Mouse (Mus musculus) embryonic facial prominence, embryonic 11.5 days (tissue): Measurements from ENCODE around the gene Lcn2. TPM values are rescaled to one million over a fixed set of nuclear protein-coding genes. Genes with fewer than 3 reads are reported as not detected.

ENCODE experiments used
- ATAC-seq: fragments of 200-750 bp; cut with Nextera tagmentation; replicated peaks from 2 replicates; pipeline ENCODE4 v1.8.0; 2017; ENCODE audit warnings: low read depth; ENCODE audit not compliant: insufficient number of reproducible peaks, low FRiP score, low TSS enrichment
- DNase-seq: peaks from one replicate; pipeline ENCODE4 v3.0.0-alpha.2; 2015; ENCODE audit warnings: low spot score
- H3K27ac ChIP-seq: fragments of 300-500 bp; sonication (generic); replicated peaks from 2 replicates; pipeline ENCODE4 v1.5.1; 2014; ENCODE audit warnings: mild to moderate bottlenecking, low read depth, low read length, control low read depth
- H3K27me3 ChIP-seq: fragments of 300-500 bp; sonication (generic); 2 replicates; pipeline ENCODE4 v1.6.1; 2014; ENCODE audit warnings: mild to moderate bottlenecking, low read length, moderate library complexity, mixed read lengths; ENCODE audit not compliant: control insufficient read depth, insufficient read depth
- H3K36me3 ChIP-seq: fragments of 300-500 bp; sonication (generic); replicated peaks from 2 replicates; pipeline ENCODE4 v1.6.1; 2014; ENCODE audit warnings: low read depth, mild to moderate bottlenecking, low read length, moderate library complexity, mixed read lengths; ENCODE audit not compliant: control insufficient read depth, insufficient read depth
- H3K4me1 ChIP-seq: fragments of 300-500 bp; sonication (generic); 2 replicates; pipeline ENCODE4 v1.6.1; 2014; ENCODE audit warnings: low read length, mixed read lengths; ENCODE audit not compliant: control insufficient read depth, insufficient read depth
- H3K4me2 ChIP-seq: fragments of 300-500 bp; sonication (generic); 2 replicates; pipeline ENCODE4 v1.6.1; 2014; ENCODE audit warnings: low read depth, mild to moderate bottlenecking, control low read depth, low read length, moderate library complexity
- H3K4me3 ChIP-seq: fragments of 300-500 bp; sonication (generic); 2 replicates; pipeline ENCODE4 v1.5.1; 2014; ENCODE audit warnings: low read depth, low read length, control low read depth
- H3K9ac ChIP-seq: fragments of 300-500 bp; sonication (generic); replicated peaks from 2 replicates; pipeline ENCODE4 v1.6.1; 2014; ENCODE audit warnings: mild to moderate bottlenecking, control low read depth, low read length
- H3K9me3 ChIP-seq: fragments of 300-500 bp; sonication (generic); replicated peaks from 2 replicates; pipeline ENCODE4 v1.6.1; 2016; ENCODE audit warnings: mild to moderate bottlenecking, low read length, inconsistent platforms, mixed read lengths; ENCODE audit not compliant: control insufficient read depth
- WGBS: fragments of 180-500 bp; shearing (Covaris S2); extraction: QIAGEN DNeasy Blood & Tissue Kit; methylation state at CpG from one replicate; pipeline ENCODE4 v1.1.7; 2014; 5-methylcytosine and 5-hydroxymethylcytosine counted together
- polyA plus RNA-seq: library from polyadenylated mRNA; unstranded; fragments of >200 nt; fragmentation: Nextera tagmentation; extraction: Ambion mirVana; gene quantifications from 2 replicates; pipeline ENCODE4 v1.2.1, GENCODE M21; 2014

The Lcn2 gene
- polyA plus RNA-seq, 1 experiment from 2014 or later: 1.2 TPM

DNA sequence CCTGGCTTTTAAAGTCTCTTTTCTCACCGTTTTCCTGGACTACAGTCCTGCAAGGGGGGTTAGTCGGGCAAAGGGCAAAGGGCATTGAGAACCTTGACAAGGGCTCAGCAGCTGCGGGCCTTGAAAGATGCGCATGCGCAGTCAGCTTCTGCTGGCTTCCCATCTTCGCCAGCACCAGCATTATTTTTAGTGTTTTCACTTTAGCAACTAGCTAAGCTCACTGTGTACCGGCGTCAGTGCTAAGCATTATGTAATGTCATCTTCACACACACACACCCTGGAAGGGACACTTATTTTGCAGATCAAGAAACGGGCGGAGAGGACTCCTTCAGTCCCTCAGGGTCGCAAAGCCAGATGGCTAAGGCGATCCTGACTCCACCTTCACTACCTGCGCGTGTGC, 27.3 kb downstream of the Lcn2 start:
- no peak overlapping the region for H3K9ac ChIP-seq
- 2% methylated on average over 14 of the region's 14 CpGs for WGBS

DNA sequence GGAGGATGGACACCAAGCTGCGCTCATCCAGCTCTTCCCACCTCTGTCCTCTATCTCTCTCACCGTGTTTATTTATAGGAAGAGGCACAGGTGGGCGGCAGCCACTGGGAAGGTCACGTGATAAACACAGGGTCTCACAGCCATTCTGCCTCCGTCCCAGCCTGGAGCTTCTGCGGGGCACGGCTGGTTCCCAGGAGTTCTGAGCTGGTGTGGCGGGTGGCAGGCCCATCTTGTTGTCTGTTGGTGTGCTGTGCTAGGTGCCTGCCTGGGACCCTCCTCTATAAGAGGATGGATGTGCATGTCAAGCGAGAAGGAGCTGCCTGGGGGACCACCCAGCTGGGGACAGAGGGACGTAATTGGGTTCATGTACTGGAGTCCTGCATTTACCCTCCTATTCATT, 29.7 kb downstream of the Lcn2 start:
- no peak overlapping the region for H3K4me3 ChIP-seq
- H3K4me1 ChIP-seq: no peaks in the 10 kb centered on the region
- 70% methylated on average over 10 of the region's 10 CpGs for WGBS
- H3K9ac ChIP-seq: no peak overlapping the region
- H3K27ac ChIP-seq: no peak overlapping the region
- no peak for DNase-seq
- no peaks in the 10 kb centered on the region for H3K36me3 ChIP-seq
- H3K27me3 ChIP-seq: no peaks in the 10 kb centered on the region
- ATAC-seq: no peak
- no peak overlapping the region for H3K4me2 ChIP-seq
- H3K9me3 ChIP-seq: no peaks in the 10 kb centered on the region

More for the DNA sequence above, 27.3 kb downstream of the Lcn2 start:
- H3K27me3 ChIP-seq: no peaks in the 10 kb centered on the region
- ATAC-seq (no peak), DNase-seq (peak; percentile 81)
- no peak overlapping the region for H3K27ac ChIP-seq
- H3K4me3 ChIP-seq: peak overlapping the region; percentile 24
- H3K4me1 ChIP-seq: peaks cover 3% of the 10 kb centered on the region
- peak overlapping the region; percentile 61 for H3K4me2 ChIP-seq
- no peaks in the 10 kb centered on the region for H3K36me3 ChIP-seq
- no peaks in the 10 kb centered on the region for H3K9me3 ChIP-seq

DNA sequence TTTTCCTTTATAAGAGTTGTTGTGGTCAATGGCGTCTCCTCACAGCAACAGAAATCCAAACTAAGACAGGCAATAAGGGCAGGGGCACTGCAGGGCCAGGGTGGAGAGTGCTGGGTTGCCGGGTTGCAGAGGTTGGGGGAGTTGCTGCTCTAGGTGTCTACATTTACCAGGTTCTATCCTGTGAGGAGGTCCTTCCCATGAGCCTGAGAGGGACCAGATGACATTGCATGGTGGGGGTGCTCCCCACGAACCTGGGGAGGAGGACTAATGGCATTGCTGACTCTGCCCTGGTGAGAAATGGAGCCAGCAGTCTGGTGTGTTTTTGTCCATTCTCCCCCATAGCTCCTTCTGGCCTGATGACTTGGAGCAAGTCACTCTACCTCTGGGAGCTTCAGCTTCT, 30.3 kb downstream of the Lcn2 start:
- no peaks in the 10 kb centered on the region for H3K9me3 ChIP-seq
- H3K4me1 ChIP-seq: no peaks in the 10 kb centered on the region
- 73% methylated on average over 3 of the region's 3 CpGs for WGBS

DNA sequence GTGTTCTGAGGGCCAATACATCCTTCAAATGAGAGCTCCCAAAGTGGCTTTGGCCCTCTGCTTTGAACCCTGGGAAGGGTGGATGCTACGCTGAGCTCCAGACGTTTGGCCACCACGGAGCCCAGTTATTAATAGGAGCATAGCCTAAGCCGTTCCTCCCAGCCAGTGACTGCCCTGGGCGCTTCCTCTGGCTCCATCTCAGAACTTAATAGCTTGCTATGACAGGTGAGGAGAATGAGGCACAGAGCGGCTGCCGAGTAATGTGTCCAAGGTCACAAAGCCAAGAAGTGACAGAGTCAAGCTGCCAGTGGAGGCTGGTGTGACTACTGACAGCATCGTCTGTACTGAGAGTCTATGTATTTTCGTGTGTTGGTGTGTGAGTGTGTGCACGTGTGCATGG, 31.8 kb downstream of the Lcn2 start:
- 65% methylated on average over 10 of the region's 10 CpGs for WGBS
- Histone ChIP-seq H3K27ac (no peak overlapping the region), H3K36me3 (no peaks in the 10 kb centered on the region), H3K4me1 (peaks cover 5% of the 10 kb centered on the region; the same call in 1 of the 2 replicates), H3K9ac (no peak overlapping the region), H3K4me2 (no peak overlapping the region), H3K4me3 (no peak overlapping the region), H3K9me3 (no peaks in the 10 kb centered on the region), H3K27me3 (no peaks in the 10 kb centered on the region)
- no peak for ATAC-seq
- no peak for DNase-seq

More for the DNA sequence above, 30.3 kb downstream of the Lcn2 start:
- ATAC-seq: no peak
- Histone ChIP-seq H3K4me2 (no peak overlapping the region), H3K4me3 (no peak overlapping the region), H3K36me3 (no peaks in the 10 kb centered on the region), H3K27me3 (no peaks in the 10 kb centered on the region), H3K27ac (no peak overlapping the region), H3K9ac (no peak overlapping the region)
- DNase-seq: no peak

DNA sequence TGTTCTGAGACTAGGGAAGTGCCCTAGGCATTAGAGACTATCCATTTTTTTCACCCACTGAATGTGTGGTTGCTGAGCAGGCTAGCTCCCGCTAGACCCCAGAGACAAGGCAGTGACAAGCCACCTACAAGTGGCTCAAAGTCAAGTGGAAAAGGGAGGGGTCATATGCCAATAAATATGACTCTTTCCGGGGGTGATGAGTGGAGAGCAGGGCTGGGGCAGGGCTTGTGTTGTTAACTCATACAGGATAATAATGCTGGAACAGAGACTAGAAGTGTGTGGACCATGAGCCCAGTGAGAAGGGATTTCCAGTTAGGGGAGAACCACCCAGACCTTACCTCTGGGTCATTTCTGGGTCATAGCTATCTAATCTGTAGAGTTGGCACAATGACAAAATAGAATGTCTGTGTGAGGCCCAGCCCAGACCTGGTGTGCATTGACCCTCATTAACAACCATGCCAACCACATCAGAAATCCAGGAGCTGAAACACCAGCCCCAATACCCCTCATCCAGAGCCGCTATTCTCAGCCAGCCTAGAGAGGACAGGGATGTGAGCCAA, 33.6 kb downstream of the Lcn2 start:
- DNase-seq (no peak), ATAC-seq (no peak)
- H3K4me1 ChIP-seq: peaks cover 10% of the 10 kb centered on the region

DNA sequence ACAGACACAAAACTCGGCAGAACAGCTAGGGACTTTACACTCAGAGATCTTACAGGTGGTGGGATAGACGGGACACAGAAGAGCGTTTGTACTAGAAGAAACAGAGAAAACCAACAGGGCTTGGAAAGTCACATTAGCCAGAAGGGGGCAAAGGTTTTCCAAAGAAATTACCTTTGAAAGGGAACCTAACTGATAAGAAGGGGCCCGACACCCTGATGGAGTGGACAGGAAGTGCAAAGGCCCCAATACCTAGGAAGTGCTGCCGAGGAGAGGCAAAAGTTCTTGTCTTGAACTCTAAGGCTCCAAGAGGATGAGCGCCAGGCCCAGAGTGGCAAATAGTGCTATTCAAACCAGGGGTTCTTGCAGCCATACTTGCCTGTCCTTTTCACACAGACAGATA, 34.2 kb downstream of the Lcn2 start:
- no peak overlapping the region for H3K4me2 ChIP-seq
- H3K36me3 ChIP-seq: no peaks in the 10 kb centered on the region
- no peaks in the 10 kb centered on the region for H3K9me3 ChIP-seq
- WGBS: 60% methylated on average over 6 of the region's 6 CpGs
- no peak overlapping the region for H3K27ac ChIP-seq
- ATAC-seq (no peak), DNase-seq (no peak)
- peaks cover 10% of the 10 kb centered on the region for H3K4me1 ChIP-seq
- H3K4me3 ChIP-seq: no peak overlapping the region
- H3K27me3 ChIP-seq: no peaks in the 10 kb centered on the region
- no peak overlapping the region for H3K9ac ChIP-seq

More for the DNA sequence above, 33.6 kb downstream of the Lcn2 start:
- Histone ChIP-seq H3K27me3 (no peaks in the 10 kb centered on the region), H3K4me3 (no peak overlapping the region), H3K4me2 (no peak overlapping the region), H3K36me3 (no peaks in the 10 kb centered on the region), H3K9me3 (no peaks in the 10 kb centered on the region), H3K9ac (no peak overlapping the region), H3K27ac (no peak overlapping the region)
- WGBS: 86% methylated on average over 3 of the region's 3 CpGs

DNA sequence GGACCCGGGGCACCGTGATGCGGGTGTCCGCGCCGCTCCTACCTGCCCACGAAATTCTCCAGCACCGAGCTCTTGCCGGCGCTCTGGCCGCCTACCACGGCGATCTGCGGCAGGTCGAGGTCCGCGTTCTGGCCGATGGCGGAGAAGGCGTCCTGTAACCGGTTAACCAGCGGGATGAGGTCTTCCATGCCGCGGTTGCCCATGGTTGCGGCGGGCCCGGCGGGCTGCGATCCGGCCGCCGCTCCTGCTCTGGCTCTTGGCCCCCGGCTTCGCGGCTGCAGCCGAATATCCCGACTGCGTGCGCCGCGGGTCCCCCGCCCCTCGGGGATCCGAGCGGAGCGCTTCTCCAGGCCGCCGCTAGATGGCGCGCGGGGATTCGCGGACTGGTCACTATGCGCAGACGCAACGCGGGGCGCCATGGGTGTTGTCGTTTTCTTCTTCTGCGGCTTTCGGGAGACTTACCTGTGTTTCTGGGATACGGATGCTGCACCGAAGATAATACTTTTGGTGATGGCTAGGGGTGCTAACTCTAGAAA, 35.0 kb downstream of the Lcn2 start, which contains the start of gene Dnm1:
Gene Dnm1, minus strand, starts transcription at position 332 of the 536 bp plus-strand sequence.
- Histone ChIP-seq H3K9ac (peak within 1 kb of the TSS; percentile 74), H3K4me2 (peak within 1 kb of the TSS; percentile 87), H3K27me3 (no peaks in the 10 kb centered on the region), H3K27ac (peak within 1 kb of the TSS; percentile 71), H3K4me1 (peaks cover 10% of the 10 kb centered on the region), H3K4me3 (peak within 1 kb of the TSS; percentile 73), H3K36me3 (no peaks in the 10 kb centered on the region), H3K9me3 (no peaks in the 10 kb centered on the region)
- DNase-seq: peak; percentile 96
- WGBS: under 1% methylated on average over 63 of the region's 63 CpGs
- ATAC-seq: peak; percentile 14; the same call in 1 of the 2 replicates

DNA sequence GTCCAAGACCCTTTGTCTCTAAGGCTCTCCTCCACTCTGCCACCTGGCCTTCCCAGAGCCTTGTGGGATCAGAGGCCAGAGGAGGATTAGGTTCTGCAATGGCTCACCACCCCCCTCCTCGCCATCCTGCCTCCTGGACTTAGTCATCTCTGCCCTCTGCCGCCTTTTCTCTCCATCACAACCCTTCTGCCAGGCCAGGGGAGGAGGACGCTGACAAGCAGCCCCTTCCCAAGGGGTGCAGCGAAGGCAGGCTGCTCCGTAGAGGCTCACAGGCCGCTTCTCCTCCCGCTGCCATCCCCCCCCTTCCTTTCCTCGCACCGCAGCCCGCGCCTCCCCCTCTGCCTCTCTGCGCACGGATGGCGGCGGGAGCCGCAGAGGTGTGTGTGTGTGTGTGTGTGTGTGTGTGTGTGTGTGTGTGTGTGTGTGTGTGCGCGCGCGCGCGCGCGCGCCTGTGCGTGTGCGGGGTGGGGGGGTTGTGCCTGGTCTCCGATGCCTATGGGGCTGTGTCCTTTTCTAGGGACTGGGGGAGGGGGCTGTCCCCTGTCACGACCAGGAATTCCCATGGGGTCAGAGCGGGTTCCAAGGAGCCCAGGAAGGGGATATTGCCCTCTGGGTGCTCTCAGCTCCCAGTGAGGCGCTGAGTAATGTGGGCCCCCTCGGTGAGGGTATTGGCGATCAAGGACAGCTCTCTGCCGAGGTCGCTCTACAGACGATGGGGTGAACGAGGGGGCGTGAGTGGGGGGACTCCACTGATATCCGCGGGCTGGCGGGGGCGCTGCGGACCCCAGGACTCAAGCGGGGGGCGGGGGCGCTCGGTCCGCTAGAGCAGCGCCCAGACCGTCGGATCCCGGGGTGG, 35.7 kb downstream of the Lcn2 start, which contains the start of gene Ciz1:
Gene Ciz1, plus strand, starts transcription at position 177 of the 856 bp plus-strand sequence.
- Histone ChIP-seq H3K36me3 (no peaks in the 10 kb centered on the region), H3K4me2 (peak within 1 kb of the TSS; percentile 87), H3K4me3 (peak within 1 kb of the TSS; percentile 73), H3K4me1 (peaks cover 10% of the 10 kb centered on the region), H3K27ac (peak within 1 kb of the TSS; percentile 71), H3K27me3 (no peaks in the 10 kb centered on the region), H3K9ac (peak within 1 kb of the TSS; percentile 74), H3K9me3 (no peaks in the 10 kb centered on the region)
- WGBS: under 1% methylated on average over 43 of the region's 52 CpGs
- ATAC-seq (peak; percentile 29), DNase-seq (peak; percentile 61)
